Mouse (Mus musculus) heart, adult 2 months (tissue): Measurements from ENCODE around the gene Hapln2.

Experiments
- CTCF ChIP-seq: fragments of 200-600 bp; IDR thresholded peaks from 2 replicates; pipeline ENCODE4 v1.8.1; 2022; ENCODE audit warnings: antibody characterized with exemption, mild to moderate bottlenecking, moderate library complexity
- EP300 ChIP-seq: fragments of 200-500 bp; IDR thresholded peaks from 2 replicates; pipeline ENCODE4 v1.6.1; 2011; ENCODE audit warnings: low read depth, low read length, control low read depth; ENCODE audit not compliant: insufficient read depth

GRCm38 (mm10) chr3:87988068-87988467 is 39.3 kb downstream of the Hapln2 start:
- TF ChIP-seq EP300 = no peak
- TF ChIP-seq CTCF = no peak
